Mouse (Mus musculus): ENCODE results near the gene Pth1r. TPM values are rescaled to one million over a fixed set of nuclear protein-coding genes. Genes with fewer than 3 reads are reported as not detected.

Pth1r gene
- 0.20 TPM for polyA plus RNA-seq (2014; fragmentation: Illumina TruSeq; extraction: RNeasy Lipid Tissue Mini Kit (QIAGEN cat#74804))

DNA sequence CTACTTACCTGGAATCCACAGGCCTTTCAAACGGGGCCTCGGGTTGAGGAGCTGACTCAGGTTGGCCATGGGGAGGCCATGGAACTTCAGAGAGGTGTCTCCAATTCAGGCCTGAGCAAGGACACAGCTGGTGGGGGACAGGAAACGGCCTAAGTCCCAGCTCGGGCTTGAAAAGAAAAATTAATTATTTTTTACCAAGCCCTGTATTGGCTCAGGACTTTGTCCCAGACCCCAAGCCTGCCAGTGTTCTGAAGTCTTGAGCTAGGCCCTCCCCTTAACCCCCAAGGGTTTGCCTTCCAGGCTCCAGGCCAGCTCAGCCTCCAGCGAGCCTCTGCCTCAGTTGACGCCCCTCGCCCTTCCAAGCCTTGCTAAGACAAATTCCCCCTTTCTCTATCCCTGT, at the start of gene Pth1r:
Pth1r (minus strand) TSS at position 185 of the 400 bp plus-strand sequence.

DNA sequence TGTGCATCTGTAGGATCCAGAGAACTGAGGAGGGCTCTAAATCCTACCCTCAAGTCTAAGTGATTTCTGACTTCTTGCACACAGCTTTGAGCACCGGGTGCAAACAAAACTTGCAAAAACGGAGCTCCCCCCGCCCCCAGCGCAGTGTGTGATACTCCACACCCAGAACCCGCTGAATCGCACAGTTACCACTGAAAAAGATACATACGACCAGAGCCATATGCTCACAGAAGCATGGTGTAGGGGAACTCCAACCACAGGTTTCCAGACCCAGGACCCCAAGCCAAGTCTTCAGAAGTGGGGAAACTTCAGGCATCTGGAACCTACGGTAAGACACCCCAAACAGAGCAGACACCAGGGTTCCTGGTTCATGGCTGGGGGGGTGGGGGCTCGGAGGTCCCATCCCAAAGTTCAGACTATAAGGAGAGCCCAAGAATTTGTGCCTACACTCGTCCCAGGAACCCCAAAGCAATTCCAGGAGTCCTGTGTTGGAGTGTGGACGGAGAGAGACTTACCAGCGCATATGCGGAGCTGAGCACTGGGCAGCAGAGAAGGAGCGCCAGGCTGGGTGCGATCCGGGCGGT, 5.1 kb downstream of the Pth1r start, which contains the start of gene Myl3:
Myl3 (plus strand) TSS at position 151 of the 584 bp plus-strand sequence.

Other genes starting within 250 kb of the Pth1r start
- gene Setd2, start 214.5 kb downstream of the Pth1r start, polyA plus RNA-seq (2014; fragmentation: Illumina TruSeq; extraction: RNeasy Lipid Tissue Mini Kit (QIAGEN cat#74804)), result 115 TPM
- gene Nradd, start 122.7 kb downstream of the Pth1r start, polyA plus RNA-seq (2014; fragmentation: Illumina TruSeq; extraction: RNeasy Lipid Tissue Mini Kit (QIAGEN cat#74804)), result not detected
- not detected for gene Nbeal2, start 93.0 kb downstream of the Pth1r start, polyA plus RNA-seq (2014; fragmentation: Illumina TruSeq; extraction: RNeasy Lipid Tissue Mini Kit (QIAGEN cat#74804))
- not detected for gene Ccdc12, start 90.6 kb downstream of the Pth1r start, polyA plus RNA-seq (2014; fragmentation: Illumina TruSeq; extraction: RNeasy Lipid Tissue Mini Kit (QIAGEN cat#74804))
- gene Myl3, start 5.3 kb downstream of the Pth1r start, polyA plus RNA-seq (2014; fragmentation: Illumina TruSeq; extraction: RNeasy Lipid Tissue Mini Kit (QIAGEN cat#74804)), result not detected
- gene Prss42, start 51.0 kb upstream of the Pth1r start, polyA plus RNA-seq (2014; fragmentation: Illumina TruSeq; extraction: RNeasy Lipid Tissue Mini Kit (QIAGEN cat#74804)), result not detected
- gene Prss44, start 66.8 kb upstream of the Pth1r start, polyA plus RNA-seq (2014; fragmentation: Illumina TruSeq; extraction: RNeasy Lipid Tissue Mini Kit (QIAGEN cat#74804)), result not detected
- not detected for gene Prss43, start 79.5 kb upstream of the Pth1r start, polyA plus RNA-seq (2014; fragmentation: Illumina TruSeq; extraction: RNeasy Lipid Tissue Mini Kit (QIAGEN cat#74804))
- not detected for gene Prss45, start 87.4 kb upstream of the Pth1r start, polyA plus RNA-seq (2014; fragmentation: Illumina TruSeq; extraction: RNeasy Lipid Tissue Mini Kit (QIAGEN cat#74804))
- gene Prss46, start 97.4 kb upstream of the Pth1r start, polyA plus RNA-seq (2014; fragmentation: Illumina TruSeq; extraction: RNeasy Lipid Tissue Mini Kit (QIAGEN cat#74804)), result not detected
- not detected for gene Prss50, start 110.8 kb upstream of the Pth1r start, polyA plus RNA-seq (2014; fragmentation: Illumina TruSeq; extraction: RNeasy Lipid Tissue Mini Kit (QIAGEN cat#74804))
- gene Als2cl, start 132.7 kb upstream of the Pth1r start, polyA plus RNA-seq (2014; fragmentation: Illumina TruSeq; extraction: RNeasy Lipid Tissue Mini Kit (QIAGEN cat#74804)), result 1.5 TPM
- 2.9 TPM for gene Tmie, start 133.0 kb upstream of the Pth1r start, polyA plus RNA-seq (2014; fragmentation: Illumina TruSeq; extraction: RNeasy Lipid Tissue Mini Kit (QIAGEN cat#74804))
- not detected for gene Fam240a, start 169.7 kb upstream of the Pth1r start, polyA plus RNA-seq (2014; fragmentation: Illumina TruSeq; extraction: RNeasy Lipid Tissue Mini Kit (QIAGEN cat#74804))
- gene Tdgf1, start 199.0 kb upstream of the Pth1r start, polyA plus RNA-seq (2014; fragmentation: Illumina TruSeq; extraction: RNeasy Lipid Tissue Mini Kit (QIAGEN cat#74804)), result 8.8 TPM
- 47.9 TPM for gene Lrrc2, start 204.4 kb upstream of the Pth1r start, polyA plus RNA-seq (2014; fragmentation: Illumina TruSeq; extraction: RNeasy Lipid Tissue Mini Kit (QIAGEN cat#74804))
- 0.23 TPM for gene Rtp3, start 243.4 kb upstream of the Pth1r start, polyA plus RNA-seq (2014; fragmentation: Illumina TruSeq; extraction: RNeasy Lipid Tissue Mini Kit (QIAGEN cat#74804))

All from ovary, adult 10 weeks (tissue).